Mouse (Mus musculus) right cerebral cortex, adult 2 months (tissue): ENCODE data around the gene Rdh16f1.

Experiments
- DNase-seq, 2 experiments: peaks; one replicate each; pipeline ENCODE4 v3.0.0; 2021 to 2022; ENCODE audit warnings: low spot score in 2 of 2

Rdh16f1 gene

GRCm38 (mm10) chr10:127759181-127760110, at the start of gene Rdh16f1, which contains the start of gene Rdh1:
Rdh16f1 (plus strand) TSS chr10:127759787.
Rdh1 (plus strand) TSS chr10:127759721.
- no peak for DNase-seq

- DNase-seq, result no peak
Observed at GRCm38 (mm10) chr10:127710331-127710730, 49.3 kb upstream of the Rdh16f1 start.

- no peak for DNase-seq
Observed at GRCm38 (mm10) chr10:127712736-127713135, 46.9 kb upstream of the Rdh16f1 start.

GRCm38 (mm10) chr10:127721671-127722418, 37.7 kb upstream of the Rdh16f1 start:
- peak in 1 of 2 experiments; percentile 20 for DNase-seq

GRCm38 (mm10) chr10:127724178-127724577, 35.4 kb upstream of the Rdh16f1 start, which contains the start of gene Tac2:
Tac2 (plus strand) TSS chr10:127724478.
- no peak for DNase-seq

- DNase-seq, result no peak
Observed at GRCm38 (mm10) chr10:127725136-127725535, 34.5 kb upstream of the Rdh16f1 start.

- no peak for DNase-seq
Observed at GRCm38 (mm10) chr10:127728437-127728836, 31.1 kb upstream of the Rdh16f1 start.

GRCm38 (mm10) chr10:127730285-127730932, 29.2 kb upstream of the Rdh16f1 start:
- DNase-seq, result peak; percentile 29 to 30

- no peak for DNase-seq
Observed at GRCm38 (mm10) chr10:127730933-127731310, 28.7 kb upstream of the Rdh16f1 start.

GRCm38 (mm10) chr10:127731397-127731796, 28.2 kb upstream of the Rdh16f1 start:
- no peak for DNase-seq

GRCm38 (mm10) chr10:127734434-127734833, 25.2 kb upstream of the Rdh16f1 start:
- DNase-seq, result no peak

GRCm38 (mm10) chr10:127736266-127736665, 23.3 kb upstream of the Rdh16f1 start:
- no peak for DNase-seq

GRCm38 (mm10) chr10:127736916-127737315, 22.7 kb upstream of the Rdh16f1 start:
- DNase-seq, result no peak

- DNase-seq, result no peak
Observed at GRCm38 (mm10) chr10:127737552-127737951, 22.0 kb upstream of the Rdh16f1 start.

- DNase-seq, result no peak
Observed at GRCm38 (mm10) chr10:127738151-127738882, 21.3 kb upstream of the Rdh16f1 start.

- peak; percentile 57 to 65 for DNase-seq
Observed at GRCm38 (mm10) chr10:127739083-127739660, 20.4 kb upstream of the Rdh16f1 start, which contains the start of gene Zbtb39. Zbtb39 (plus strand) TSS chr10:127739538.

GRCm38 (mm10) chr10:127739661-127740161, 19.9 kb upstream of the Rdh16f1 start:
- peak; percentile 27 to 30 for DNase-seq

- DNase-seq, result no peak
Observed at GRCm38 (mm10) chr10:127744661-127745060, 14.9 kb upstream of the Rdh16f1 start.

GRCm38 (mm10) chr10:127745886-127746285, 13.7 kb upstream of the Rdh16f1 start:
- no peak for DNase-seq

GRCm38 (mm10) chr10:127747254-127747653, 12.3 kb upstream of the Rdh16f1 start:
- no peak for DNase-seq
